Mouse (Mus musculus) brain, adult 2 months (tissue): ENCODE measurements at regions not wholly inside any gene's neighbourhood (a gene's known extent, or its start where the extent isn't known, plus 50 kb on each side); places are given as distances from the start of the nearest gene placed in this dataset.
A peak's percentile ranks its signal among the peaks of the same experiment; 100 is the strongest.

Source experiments
- DNase-seq: peaks from one replicate; pipeline ENCODE4 v3.0.0; 2011; ENCODE audit warnings: low read depth, low spot score

- peak; percentile 4 for DNase-seq
These were observed 144.5 kb downstream of the Rab28 start for GRCm38 (mm10) chr5:41563441-41563840.

- DNase-seq, result no peak
These were observed 145.7 kb downstream of the Rab28 start for GRCm38 (mm10) chr5:41562299-41562698.

DNA sequence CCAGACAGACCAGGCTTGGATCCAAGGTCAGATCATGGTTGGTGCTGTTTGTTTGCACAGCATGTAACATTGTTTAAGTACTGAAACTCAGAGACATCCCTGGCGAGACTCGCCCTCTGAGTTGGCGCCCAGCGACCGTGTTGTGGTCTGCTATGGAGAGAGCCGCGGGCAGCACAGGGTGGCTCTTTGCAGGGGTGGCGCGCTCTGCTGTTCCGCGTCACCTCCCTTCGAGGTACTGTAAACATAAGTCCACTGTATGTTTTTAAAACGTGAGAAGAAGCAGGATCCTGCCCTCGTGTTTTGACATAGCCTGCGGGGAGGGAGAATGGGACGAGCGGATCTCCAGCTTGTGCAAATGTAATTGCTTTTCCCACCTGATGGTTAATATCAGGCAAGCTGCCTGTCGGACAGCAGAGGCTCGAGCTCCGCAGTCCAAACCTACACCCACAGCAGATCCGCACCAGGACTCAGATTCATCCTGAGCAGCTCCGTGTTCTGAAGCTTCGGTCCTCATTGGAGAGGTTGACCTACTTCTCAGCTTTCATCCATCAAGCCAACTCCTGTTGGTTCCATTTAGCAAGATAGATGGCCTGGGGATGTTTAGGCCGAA lies 151.2 kb downstream of the Rab28 start:
- DNase-seq, result peak; percentile 18

DNA sequence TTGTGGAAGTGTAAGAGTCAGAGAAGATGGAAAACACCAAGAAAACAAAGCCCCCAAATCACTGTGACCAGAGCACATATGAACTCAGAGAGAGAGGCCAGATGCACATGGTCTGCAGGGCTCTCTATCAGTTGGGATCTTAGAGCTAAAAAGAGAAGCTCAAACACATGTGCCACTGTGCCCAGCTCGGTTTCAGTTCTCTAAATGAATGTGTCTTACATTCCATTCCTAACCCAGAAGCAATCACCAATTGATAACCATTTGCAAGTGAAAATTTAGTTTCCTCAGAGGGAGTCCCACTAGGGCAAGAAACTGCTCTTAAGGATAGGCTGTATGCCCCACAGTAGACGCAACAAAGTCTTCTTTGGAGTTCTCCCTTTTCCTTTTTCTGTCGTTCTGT lies 153.6 kb downstream of the Rab28 start:
- DNase-seq, result no peak

- DNase-seq, result no peak
These were observed 157.9 kb downstream of the Rab28 start for GRCm38 (mm10) chr5:41550063-41550462.

GRCm38 (mm10) chr5:41546909-41547308 lies 161.0 kb downstream of the Rab28 start:
- no peak for DNase-seq

DNA sequence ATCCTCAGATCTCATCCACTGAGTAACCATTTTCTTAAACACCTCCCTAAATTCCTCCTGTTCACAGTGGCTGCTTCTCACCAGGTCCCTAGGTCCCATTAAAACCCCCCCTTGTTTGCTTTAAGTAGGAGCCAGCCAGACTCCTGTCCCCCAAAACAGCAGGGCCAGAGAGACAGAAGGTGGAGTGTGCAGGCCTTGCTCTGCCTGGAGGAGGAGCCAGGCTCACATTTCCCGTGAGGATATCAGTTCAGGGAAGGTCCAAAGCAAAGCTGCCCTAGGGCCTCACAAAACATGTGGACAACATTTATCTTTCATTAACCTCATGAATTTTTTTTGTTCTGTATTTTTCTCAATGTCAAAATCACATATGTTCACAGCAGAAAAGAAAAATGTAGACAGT lies 167.2 kb downstream of the Rab28 start:
- DNase-seq, result no peak

- peak; percentile 14 for DNase-seq
These were observed 173.4 kb downstream of the Rab28 start for GRCm38 (mm10) chr5:41534598-41534997.
